Mouse (Mus musculus): ENCODE measurements around the gene Cabp4. TPM values are rescaled to one million over a fixed set of nuclear protein-coding genes. Genes with fewer than 3 reads are reported as not detected.
A peak's percentile ranks its signal among the peaks of the same experiment; 100 is the strongest.

Gene Cabp4
- polyA plus RNA-seq, 1 experiment from 2014 or later: 0.19 TPM

GRCm38 (mm10) chr19:4117006-4117405 is 26.8 kb downstream of the Cabp4 start:
- Histone ChIP-seq H3K4me3 (replicated peaks) (no peak overlapping the region), H3K36me3 (peaks cover 32% of the 10 kb centered on the region), H3K27ac (no peak overlapping the region), H3K4me2 (no peak overlapping the region), H3K9ac (no peak overlapping the region), H3K4me1 (peaks cover 21% of the 10 kb centered on the region), H3K9me3 (no peaks in the 10 kb centered on the region), H3K27me3 (replicated peaks) (no peaks in the 10 kb centered on the region)
- 96% methylated on average over 7 of the region's 7 CpGs for WGBS
- no peak for ATAC-seq (ENCODE audit: insufficient read depth, low FRiP score, low read depth)

GRCm38 (mm10) chr19:4115816-4116215 is 28.0 kb downstream of the Cabp4 start:
- peaks cover 32% of the 10 kb centered on the region for H3K36me3 ChIP-seq
- H3K9ac ChIP-seq: no peak overlapping the region
- no peaks in the 10 kb centered on the region for H3K27me3 ChIP-seq (replicated peaks)
- peaks cover 18% of the 10 kb centered on the region for H3K4me1 ChIP-seq
- H3K9me3 ChIP-seq: no peaks in the 10 kb centered on the region
- ATAC-seq (ENCODE audit: insufficient read depth, low FRiP score, low read depth): no peak
- H3K4me3 ChIP-seq (replicated peaks): no peak overlapping the region
- no peak overlapping the region for H3K27ac ChIP-seq
- no peak overlapping the region for H3K4me2 ChIP-seq
- WGBS: 86% methylated on average over 11 of the region's 11 CpGs

GRCm38 (mm10) chr19:4115144-4115543 is 28.7 kb downstream of the Cabp4 start:
- 95% methylated on average over 10 of the region's 10 CpGs for WGBS
- peaks cover 12% of the 10 kb centered on the region for H3K4me1 ChIP-seq
- H3K4me2 ChIP-seq: no peak overlapping the region
- peaks cover 32% of the 10 kb centered on the region for H3K36me3 ChIP-seq
- H3K27me3 ChIP-seq (replicated peaks): no peaks in the 10 kb centered on the region
- no peak overlapping the region for H3K27ac ChIP-seq
- ATAC-seq (ENCODE audit: insufficient read depth, low FRiP score, low read depth): no peak
- H3K9me3 ChIP-seq: no peaks in the 10 kb centered on the region
- no peak overlapping the region for H3K4me3 ChIP-seq (replicated peaks)
- H3K9ac ChIP-seq: no peak overlapping the region

GRCm38 (mm10) chr19:4114551-4114950 is 29.3 kb downstream of the Cabp4 start:
- H3K9me3 ChIP-seq: no peaks in the 10 kb centered on the region
- H3K4me2 ChIP-seq: no peak overlapping the region
- H3K4me1 ChIP-seq: peaks cover 10% of the 10 kb centered on the region
- peaks cover 32% of the 10 kb centered on the region for H3K36me3 ChIP-seq
- no peaks in the 10 kb centered on the region for H3K27me3 ChIP-seq (replicated peaks)
- ATAC-seq (ENCODE audit: insufficient read depth, low FRiP score, low read depth): no peak
- WGBS: 89% methylated on average over 10 of the region's 10 CpGs
- H3K9ac ChIP-seq: no peak overlapping the region
- H3K4me3 ChIP-seq (replicated peaks): no peak overlapping the region
- no peak overlapping the region for H3K27ac ChIP-seq

- Histone ChIP-seq H3K27me3 (replicated peaks) (no peaks in the 10 kb centered on the region), H3K4me3 (replicated peaks) (no peak overlapping the region), H3K9me3 (no peaks in the 10 kb centered on the region), H3K4me1 (peaks cover 10% of the 10 kb centered on the region), H3K27ac (peak overlapping the region; percentile 31; the same call in 1 of the 2 replicates), H3K4me2 (no peak overlapping the region; the same call in 1 of the 2 replicates), H3K9ac (no peak overlapping the region), H3K36me3 (peaks cover 32% of the 10 kb centered on the region)
- ATAC-seq (ENCODE audit: insufficient read depth, low FRiP score, low read depth): peak; percentile 56; the same call in 1 of the 2 replicates
- WGBS: 26% methylated on average over 5 of the region's 5 CpGs
Measured at GRCm38 (mm10) chr19:4113806-4114230, 30.0 kb downstream of the Cabp4 start.

- 60% methylated on average over 13 of the region's 13 CpGs for WGBS
- Histone ChIP-seq H3K9me3 (no peaks in the 10 kb centered on the region), H3K4me1 (peaks cover 10% of the 10 kb centered on the region), H3K4me3 (replicated peaks) (no peak overlapping the region), H3K4me2 (no peak overlapping the region), H3K27me3 (replicated peaks) (no peaks in the 10 kb centered on the region), H3K27ac (peak overlapping the region; percentile 31; the same call in 1 of the 2 replicates), H3K9ac (no peak overlapping the region), H3K36me3 (peaks cover 31% of the 10 kb centered on the region)
- peak; percentile 34; the same call in 1 of the 2 replicates for ATAC-seq (ENCODE audit: insufficient read depth, low FRiP score, low read depth)
Measured at GRCm38 (mm10) chr19:4113186-4113805, 30.5 kb downstream of the Cabp4 start.

- H3K4me2 ChIP-seq: no peak overlapping the region
- peaks cover 10% of the 10 kb centered on the region for H3K4me1 ChIP-seq
- no peaks in the 10 kb centered on the region for H3K9me3 ChIP-seq
- ATAC-seq (ENCODE audit: insufficient read depth, low FRiP score, low read depth): no peak
- H3K36me3 ChIP-seq: peaks cover 27% of the 10 kb centered on the region
- H3K4me3 ChIP-seq (replicated peaks): no peak overlapping the region
- no peak overlapping the region; the same call in 1 of the 2 replicates for H3K27ac ChIP-seq
- no peak overlapping the region for H3K9ac ChIP-seq
- 92% methylated on average over 26 of the region's 26 CpGs for WGBS
- H3K27me3 ChIP-seq (replicated peaks): no peaks in the 10 kb centered on the region
Measured at GRCm38 (mm10) chr19:4112063-4112960, 31.5 kb downstream of the Cabp4 start.

GRCm38 (mm10) chr19:4108535-4108934 is 35.3 kb downstream of the Cabp4 start:
- WGBS: 81% methylated on average over 9 of the region's 9 CpGs
- H3K36me3 ChIP-seq: peaks cover 3% of the 10 kb centered on the region; the same call in 1 of the 2 replicates
- H3K4me2 ChIP-seq: no peak overlapping the region
- no peak for ATAC-seq (ENCODE audit: insufficient read depth, low FRiP score, low read depth)
- no peaks in the 10 kb centered on the region for H3K27me3 ChIP-seq (replicated peaks)
- no peak overlapping the region for H3K27ac ChIP-seq
- H3K9ac ChIP-seq: no peak overlapping the region
- H3K4me1 ChIP-seq: peaks cover 5% of the 10 kb centered on the region
- H3K4me3 ChIP-seq (replicated peaks): no peak overlapping the region
- no peaks in the 10 kb centered on the region for H3K9me3 ChIP-seq

- H3K4me3 ChIP-seq (replicated peaks): no peak overlapping the region
- no peaks in the 10 kb centered on the region for H3K9me3 ChIP-seq
- WGBS: 90% methylated on average over 14 of the region's 14 CpGs
Measured at GRCm38 (mm10) chr19:4106654-4107053, 37.2 kb downstream of the Cabp4 start.

GRCm38 (mm10) chr19:4104675-4105194 is 39.1 kb downstream of the Cabp4 start:
- ATAC-seq (ENCODE audit: insufficient read depth, low FRiP score, low read depth): no peak
- no peak overlapping the region for H3K27ac ChIP-seq
- no peaks in the 10 kb centered on the region for H3K9me3 ChIP-seq
- H3K4me1 ChIP-seq: peaks cover 14% of the 10 kb centered on the region
- H3K9ac ChIP-seq: no peak overlapping the region
- H3K36me3 ChIP-seq: no peaks in the 10 kb centered on the region
- no peak overlapping the region for H3K4me2 ChIP-seq
- 89% methylated on average over 16 of the region's 16 CpGs for WGBS
- peaks cover 11% of the 10 kb centered on the region; the same call in 1 of the 2 replicates for H3K27me3 ChIP-seq (replicated peaks)
- no peak overlapping the region for H3K4me3 ChIP-seq (replicated peaks)

More at GRCm38 (mm10) chr19:4106654-4107053, 37.2 kb downstream of the Cabp4 start:
- Histone ChIP-seq H3K27ac (no peak overlapping the region), H3K9ac (no peak overlapping the region), H3K4me2 (no peak overlapping the region), H3K36me3 (no peaks in the 10 kb centered on the region; the same call in 1 of the 2 replicates), H3K4me1 (no peaks in the 10 kb centered on the region), H3K27me3 (replicated peaks) (peaks cover 2% of the 10 kb centered on the region; the same call in 1 of the 2 replicates)
- no peak for ATAC-seq (ENCODE audit: insufficient read depth, low FRiP score, low read depth)

GRCm38 (mm10) chr19:4103792-4104191 is 40.0 kb downstream of the Cabp4 start:
- H3K4me1 ChIP-seq: peaks cover 24% of the 10 kb centered on the region
- no peak for ATAC-seq (ENCODE audit: insufficient read depth, low FRiP score, low read depth)
- no peaks in the 10 kb centered on the region for H3K9me3 ChIP-seq
- H3K36me3 ChIP-seq: no peaks in the 10 kb centered on the region
- no peak overlapping the region for H3K27ac ChIP-seq
- no peak overlapping the region for H3K9ac ChIP-seq
- 63% methylated on average over 3 of the region's 3 CpGs for WGBS
- H3K4me2 ChIP-seq: no peak overlapping the region
- no peak overlapping the region for H3K4me3 ChIP-seq (replicated peaks)
- peaks cover 11% of the 10 kb centered on the region; the same call in 1 of the 2 replicates for H3K27me3 ChIP-seq (replicated peaks)
